Mouse (Mus musculus): Measurements from ENCODE around the gene Efcab6. TPM values are rescaled to one million over a fixed set of nuclear protein-coding genes. Genes with fewer than 3 reads are reported as not detected.

The Efcab6 gene
- polyA plus RNA-seq, 1 experiment from 2014 or later = 0.70 TPM

DNA sequence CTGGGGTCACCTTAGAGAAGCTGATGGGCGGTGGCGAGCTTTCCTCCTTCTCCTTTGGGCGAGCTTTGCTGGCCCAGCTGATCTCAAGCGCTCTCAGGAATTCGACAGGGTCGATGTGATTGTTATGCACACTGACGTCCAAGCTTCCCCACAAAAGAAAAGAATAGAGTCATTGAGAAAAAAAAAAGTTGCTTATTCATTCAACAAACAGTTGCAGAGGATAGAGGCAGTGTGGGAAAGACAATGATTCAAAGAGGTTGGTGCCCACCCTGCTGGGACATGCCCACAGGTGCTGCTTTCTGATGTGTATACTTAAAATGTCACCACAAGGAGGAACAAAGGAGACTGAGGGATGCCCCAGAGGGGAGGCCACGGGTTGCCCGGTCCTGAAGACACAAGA, 169.2 kb downstream of the Efcab6 start:
- no peak overlapping the region for H3K4me3 ChIP-seq (replicated peaks; ENCODE audit: low read length)
- H3K36me3 ChIP-seq (ENCODE audit: control insufficient read depth, insufficient read depth, low read length) = no peaks in the 10 kb centered on the region
- H3K27ac ChIP-seq (ENCODE audit: low read length) = no peak overlapping the region
- H3K4me1 ChIP-seq (ENCODE audit: control insufficient read depth, insufficient read depth, low read length) = no peaks in the 10 kb centered on the region
- 40% methylated on average over 9 of the region's 9 CpGs for WGBS
- H3K9me3 ChIP-seq (replicated peaks; ENCODE audit: control insufficient read depth, low read length) = no peaks in the 10 kb centered on the region
- no peak overlapping the region for H3K9ac ChIP-seq (ENCODE audit: low read length)
- no peaks in the 10 kb centered on the region for H3K27me3 ChIP-seq (ENCODE audit: control insufficient read depth, insufficient read depth, low read length)
- no peak for ATAC-seq (ENCODE audit: insufficient read depth, low FRiP score)
- no peak overlapping the region for H3K4me2 ChIP-seq (ENCODE audit: low read depth, low read length)

DNA sequence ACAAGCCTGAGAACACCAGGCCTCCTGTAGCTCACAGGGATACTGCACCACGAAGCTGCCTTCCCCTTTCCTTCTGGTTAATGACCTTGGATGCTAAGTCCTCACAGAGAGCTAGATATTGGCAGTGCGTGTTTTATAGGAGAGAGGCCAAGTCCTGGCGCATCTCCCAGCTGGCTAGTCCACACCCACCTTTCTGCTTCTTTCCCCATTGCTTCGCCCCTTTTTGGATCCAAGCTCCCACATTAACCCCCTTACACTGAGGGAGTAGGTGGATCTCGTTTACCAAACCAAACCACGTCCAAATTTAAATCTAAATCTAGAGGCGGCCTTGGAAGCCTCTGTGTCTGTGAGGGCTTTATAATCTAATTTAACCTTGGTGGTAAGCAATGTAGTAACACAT, 170.9 kb downstream of the Efcab6 start:
- H3K36me3 ChIP-seq (ENCODE audit: control insufficient read depth, insufficient read depth, low read length) = no peaks in the 10 kb centered on the region
- H3K27ac ChIP-seq (ENCODE audit: low read length) = no peak overlapping the region
- no peaks in the 10 kb centered on the region for H3K27me3 ChIP-seq (ENCODE audit: control insufficient read depth, insufficient read depth, low read length)
- no peak for ATAC-seq (ENCODE audit: insufficient read depth, low FRiP score)
- no peak overlapping the region for H3K9ac ChIP-seq (ENCODE audit: low read length)
- no peaks in the 10 kb centered on the region for H3K9me3 ChIP-seq (replicated peaks; ENCODE audit: control insufficient read depth, low read length)
- no peak overlapping the region for H3K4me3 ChIP-seq (replicated peaks; ENCODE audit: low read length)
- H3K4me1 ChIP-seq (ENCODE audit: control insufficient read depth, insufficient read depth, low read length) = no peaks in the 10 kb centered on the region
- 64% methylated on average over 7 of the region's 7 CpGs for WGBS
- no peak overlapping the region for H3K4me2 ChIP-seq (ENCODE audit: low read depth, low read length)

DNA sequence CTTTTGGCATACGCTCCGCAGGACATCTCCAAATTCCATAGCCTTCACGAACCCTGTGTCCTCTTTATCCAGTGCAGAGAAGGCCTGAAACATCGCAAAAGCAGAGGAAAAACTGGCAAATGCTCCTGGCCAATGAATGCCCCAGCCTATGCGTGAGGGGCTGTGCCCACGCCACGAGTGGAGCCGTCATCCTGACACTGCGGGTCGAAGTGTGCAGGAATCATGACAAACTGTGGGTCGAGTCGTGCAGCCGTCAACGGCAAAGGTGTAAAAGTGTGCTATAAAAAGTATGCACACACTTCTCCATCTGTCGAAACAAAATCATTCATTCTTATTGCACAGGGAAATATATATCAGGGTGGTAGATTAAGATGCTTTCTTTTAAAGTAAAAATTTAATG, 172.3 kb downstream of the Efcab6 start:
- 83% methylated on average over 15 of the region's 15 CpGs for WGBS
- Histone ChIP-seq H3K27me3 (ENCODE audit: control insufficient read depth, insufficient read depth, low read length) (no peaks in the 10 kb centered on the region), H3K36me3 (ENCODE audit: control insufficient read depth, insufficient read depth, low read length) (no peaks in the 10 kb centered on the region), H3K4me2 (ENCODE audit: low read depth, low read length) (no peak overlapping the region), H3K9ac (ENCODE audit: low read length) (no peak overlapping the region), H3K27ac (ENCODE audit: low read length) (no peak overlapping the region), H3K4me3 (replicated peaks; ENCODE audit: low read length) (no peak overlapping the region), H3K4me1 (ENCODE audit: control insufficient read depth, insufficient read depth, low read length) (no peaks in the 10 kb centered on the region), H3K9me3 (replicated peaks; ENCODE audit: control insufficient read depth, low read length) (no peaks in the 10 kb centered on the region)
- ATAC-seq (ENCODE audit: insufficient read depth, low FRiP score) = no peak

DNA sequence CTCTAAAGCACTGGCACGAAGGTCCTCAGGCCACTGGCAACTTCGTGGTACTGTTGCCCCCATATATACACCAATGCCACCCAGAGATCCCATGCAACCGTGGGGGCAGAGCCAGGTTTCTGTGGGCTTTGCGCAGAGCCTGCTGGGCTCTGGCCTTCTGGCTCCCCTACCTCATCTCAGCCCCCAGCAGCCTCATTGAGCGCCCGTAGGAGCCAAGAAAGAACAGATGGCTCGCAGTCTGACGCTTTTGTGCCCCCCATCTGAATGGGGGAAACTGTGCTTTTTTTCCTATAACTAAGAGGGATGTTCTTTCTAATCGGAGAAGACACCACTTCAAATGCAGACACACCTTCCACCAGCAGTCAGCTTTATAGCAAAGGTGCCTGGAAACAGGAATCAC, 180.9 kb downstream of the Efcab6 start:
- H3K4me1 ChIP-seq (ENCODE audit: control insufficient read depth, insufficient read depth, low read length) = no peaks in the 10 kb centered on the region
- no peaks in the 10 kb centered on the region for H3K27me3 ChIP-seq (ENCODE audit: control insufficient read depth, insufficient read depth, low read length)
- no peak overlapping the region for H3K4me3 ChIP-seq (replicated peaks; ENCODE audit: low read length)
- H3K9me3 ChIP-seq (replicated peaks; ENCODE audit: control insufficient read depth, low read length) = no peaks in the 10 kb centered on the region
- no peak for ATAC-seq (ENCODE audit: insufficient read depth, low FRiP score)
- H3K27ac ChIP-seq (ENCODE audit: low read length) = no peak overlapping the region
- no peak overlapping the region for H3K9ac ChIP-seq (ENCODE audit: low read length)
- no peak overlapping the region for H3K4me2 ChIP-seq (ENCODE audit: low read depth, low read length)
- 80% methylated on average over 9 of the region's 9 CpGs for WGBS
- H3K36me3 ChIP-seq (ENCODE audit: control insufficient read depth, insufficient read depth, low read length) = no peaks in the 10 kb centered on the region

DNA sequence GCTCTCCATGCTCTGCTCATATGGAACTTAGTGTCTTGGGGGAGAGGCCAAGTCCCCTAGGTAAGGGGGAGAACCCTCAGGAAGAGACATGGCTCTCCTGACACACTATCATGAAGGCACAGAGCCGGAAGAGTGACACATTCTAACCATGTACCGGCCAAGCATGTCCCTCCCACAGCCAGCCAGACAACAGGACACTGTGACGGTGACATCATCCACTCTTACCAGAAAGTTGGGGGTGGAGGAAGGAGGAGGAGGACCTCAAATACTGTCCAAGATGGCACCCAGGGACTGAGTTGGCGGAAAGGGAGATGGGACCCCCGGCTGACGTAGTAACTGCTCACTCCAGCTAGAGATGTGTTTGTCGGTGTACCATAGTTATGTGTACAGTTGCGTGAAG, 181.4 kb downstream of the Efcab6 start:
- 87% methylated on average over 8 of the region's 8 CpGs for WGBS
- H3K27me3 ChIP-seq (ENCODE audit: control insufficient read depth, insufficient read depth, low read length) = no peaks in the 10 kb centered on the region
- no peak overlapping the region for H3K9ac ChIP-seq (ENCODE audit: low read length)
- no peak for ATAC-seq (ENCODE audit: insufficient read depth, low FRiP score)
- no peak overlapping the region for H3K27ac ChIP-seq (ENCODE audit: low read length)
- no peaks in the 10 kb centered on the region for H3K9me3 ChIP-seq (replicated peaks; ENCODE audit: control insufficient read depth, low read length)
- no peak overlapping the region for H3K4me2 ChIP-seq (ENCODE audit: low read depth, low read length)
- no peaks in the 10 kb centered on the region for H3K36me3 ChIP-seq (ENCODE audit: control insufficient read depth, insufficient read depth, low read length)
- no peak overlapping the region for H3K4me3 ChIP-seq (replicated peaks; ENCODE audit: low read length)
- no peaks in the 10 kb centered on the region for H3K4me1 ChIP-seq (ENCODE audit: control insufficient read depth, insufficient read depth, low read length)

DNA sequence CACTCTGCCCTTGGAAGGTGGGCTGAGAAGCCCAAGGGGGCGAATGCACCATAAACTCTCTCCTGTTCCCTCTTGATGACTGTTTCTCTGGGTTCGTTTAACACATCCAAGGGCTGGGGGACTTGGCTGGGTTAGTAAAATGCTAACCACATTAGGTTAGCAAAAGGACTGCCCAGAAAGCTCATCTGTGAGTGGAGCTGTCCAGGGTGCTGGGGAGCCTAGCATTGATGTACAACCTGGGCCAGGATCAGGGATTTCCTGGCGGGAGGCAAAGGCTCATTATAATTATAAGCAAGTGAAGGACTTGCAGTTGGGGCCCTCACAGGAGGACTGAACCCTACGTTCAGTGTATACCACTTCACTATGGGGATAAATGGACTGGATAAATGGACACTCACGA, 185.3 kb downstream of the Efcab6 start:
- WGBS = 22% methylated on average over 5 of the region's 5 CpGs

DNA sequence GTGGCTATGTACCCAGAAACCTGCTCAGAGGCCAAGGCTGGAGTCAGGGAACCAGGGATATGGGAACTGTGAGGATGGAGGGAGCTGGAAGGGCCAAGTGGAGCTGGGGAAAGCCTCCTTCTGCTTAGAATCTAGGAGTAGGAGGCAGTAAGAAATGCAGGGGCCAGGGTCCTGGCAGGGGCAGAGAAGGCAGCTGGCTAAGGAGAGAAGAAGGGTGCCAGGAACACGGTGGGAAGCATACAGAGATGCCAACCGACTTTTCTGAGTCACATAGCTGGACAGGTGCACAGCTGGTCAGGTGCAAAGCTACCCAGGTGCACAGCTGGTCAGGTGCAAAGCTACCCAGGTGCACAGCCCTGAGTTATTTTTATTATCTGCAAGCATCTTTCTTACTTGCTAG, 187.3 kb downstream of the Efcab6 start:
- 75% methylated on average over 2 of the region's 2 CpGs for WGBS
- no peak for ATAC-seq (ENCODE audit: insufficient read depth, low FRiP score)
- Histone ChIP-seq H3K36me3 (ENCODE audit: control insufficient read depth, insufficient read depth, low read length) (no peaks in the 10 kb centered on the region), H3K4me3 (replicated peaks; ENCODE audit: low read length) (no peak overlapping the region), H3K4me1 (ENCODE audit: control insufficient read depth, insufficient read depth, low read length) (no peaks in the 10 kb centered on the region), H3K9me3 (replicated peaks; ENCODE audit: control insufficient read depth, low read length) (no peaks in the 10 kb centered on the region), H3K4me2 (ENCODE audit: low read depth, low read length) (no peak overlapping the region), H3K27me3 (ENCODE audit: control insufficient read depth, insufficient read depth, low read length) (no peaks in the 10 kb centered on the region), H3K9ac (ENCODE audit: low read length) (no peak overlapping the region), H3K27ac (ENCODE audit: low read length) (no peak overlapping the region)

More for the DNA sequence above, 185.3 kb downstream of the Efcab6 start:
- ATAC-seq (ENCODE audit: insufficient read depth, low FRiP score) = no peak
- Histone ChIP-seq H3K4me1 (ENCODE audit: control insufficient read depth, insufficient read depth, low read length) (no peaks in the 10 kb centered on the region), H3K27ac (ENCODE audit: low read length) (no peak overlapping the region), H3K4me3 (replicated peaks; ENCODE audit: low read length) (no peak overlapping the region), H3K27me3 (ENCODE audit: control insufficient read depth, insufficient read depth, low read length) (no peaks in the 10 kb centered on the region), H3K9ac (ENCODE audit: low read length) (no peak overlapping the region), H3K36me3 (ENCODE audit: control insufficient read depth, insufficient read depth, low read length) (no peaks in the 10 kb centered on the region), H3K9me3 (replicated peaks; ENCODE audit: control insufficient read depth, low read length) (no peaks in the 10 kb centered on the region), H3K4me2 (ENCODE audit: low read depth, low read length) (no peak overlapping the region)

DNA sequence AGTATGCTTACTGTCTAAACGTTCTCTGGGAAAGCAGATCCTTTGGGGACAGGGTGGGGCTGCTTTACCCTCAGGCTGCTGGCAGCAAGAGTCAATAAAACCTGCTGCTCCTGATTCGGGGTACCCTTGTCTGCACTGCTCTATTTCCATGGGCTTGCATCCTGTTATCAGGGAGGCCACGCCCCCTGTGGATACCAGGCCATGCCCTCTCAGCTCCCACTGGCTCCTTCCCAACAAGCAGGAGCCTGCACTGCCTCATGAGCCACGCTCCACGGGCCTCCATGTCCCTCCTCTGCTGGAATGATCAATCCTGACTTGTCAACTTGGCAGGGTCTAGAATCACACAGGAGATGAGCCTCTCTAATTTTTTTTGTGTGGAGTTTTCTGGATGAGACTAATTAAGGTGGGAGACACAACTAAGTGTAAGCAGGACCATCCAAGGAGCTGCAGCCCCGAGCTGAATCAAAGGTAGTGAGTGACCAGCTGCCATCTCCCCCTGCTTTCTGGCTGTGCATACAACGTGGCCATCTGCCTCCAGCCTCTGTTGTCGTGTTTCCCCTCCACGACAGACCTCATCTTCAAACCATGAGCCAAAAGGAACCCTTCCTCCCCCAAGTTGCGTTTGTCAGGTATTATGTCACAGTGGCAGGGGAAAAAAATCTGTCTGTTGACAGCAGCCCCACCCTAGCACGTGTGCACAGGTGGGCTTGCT, 187.9 kb downstream of the Efcab6 start:
- no peak overlapping the region for H3K4me3 ChIP-seq (replicated peaks; ENCODE audit: low read length)
- 42% methylated on average over 11 of the region's 11 CpGs for WGBS
- no peaks in the 10 kb centered on the region for H3K4me1 ChIP-seq (ENCODE audit: control insufficient read depth, insufficient read depth, low read length)
- no peak overlapping the region for H3K27ac ChIP-seq (ENCODE audit: low read length)
- H3K27me3 ChIP-seq (ENCODE audit: control insufficient read depth, insufficient read depth, low read length) = no peaks in the 10 kb centered on the region
- H3K9ac ChIP-seq (ENCODE audit: low read length) = no peak overlapping the region
- H3K9me3 ChIP-seq (replicated peaks; ENCODE audit: control insufficient read depth, low read length) = no peaks in the 10 kb centered on the region
- H3K4me2 ChIP-seq (ENCODE audit: low read depth, low read length) = no peak overlapping the region
- no peak for ATAC-seq (ENCODE audit: insufficient read depth, low FRiP score)
- H3K36me3 ChIP-seq (ENCODE audit: control insufficient read depth, insufficient read depth, low read length) = no peaks in the 10 kb centered on the region

DNA sequence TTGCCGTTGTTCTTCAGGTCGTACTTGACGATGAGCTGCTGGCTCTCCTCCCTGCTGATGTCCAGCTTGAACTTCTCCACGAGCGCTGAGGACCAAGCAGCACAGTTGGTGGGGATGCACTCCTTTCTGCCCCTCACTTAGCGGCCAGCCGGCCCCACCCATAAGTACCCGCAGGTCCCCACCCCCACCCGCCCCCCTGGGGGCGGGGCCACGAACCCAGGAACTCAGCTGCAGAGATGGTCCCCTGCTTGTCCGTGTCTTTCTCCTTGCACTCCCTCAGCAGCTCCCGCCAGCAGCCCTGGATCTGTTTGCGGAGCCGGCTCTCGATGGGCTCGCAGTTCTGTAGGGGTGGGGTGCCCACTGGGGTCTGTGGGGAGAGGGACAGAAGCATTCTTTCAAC, 194.2 kb downstream of the Efcab6 start:
- H3K4me2 ChIP-seq (ENCODE audit: low read depth, low read length) = peak overlapping the region; percentile 19; the same call in 1 of the 2 replicates
- no peaks in the 10 kb centered on the region for H3K36me3 ChIP-seq (ENCODE audit: control insufficient read depth, insufficient read depth, low read length)
- 4% methylated on average over 17 of the region's 17 CpGs for WGBS

More for the DNA sequence above, 194.2 kb downstream of the Efcab6 start:
- Histone ChIP-seq H3K4me3 (replicated peaks; ENCODE audit: low read length) (no peak overlapping the region), H3K27ac (ENCODE audit: low read length) (no peak overlapping the region), H3K27me3 (ENCODE audit: control insufficient read depth, insufficient read depth, low read length) (no peaks in the 10 kb centered on the region), H3K9ac (ENCODE audit: low read length) (no peak overlapping the region), H3K9me3 (replicated peaks; ENCODE audit: control insufficient read depth, low read length) (no peaks in the 10 kb centered on the region), H3K4me1 (ENCODE audit: control insufficient read depth, insufficient read depth, low read length) (no peaks in the 10 kb centered on the region; the same call in 1 of the 2 replicates)
- no peak for ATAC-seq (ENCODE audit: insufficient read depth, low FRiP score)

All from stomach, embryonic 16.5 days (tissue).